Mouse (Mus musculus): ENCODE results near the gene 1700069L16Rik. TPM values are rescaled to one million over a fixed set of nuclear protein-coding genes. Genes with fewer than 3 reads are reported as not detected.

1700069L16Rik gene
- polyA plus RNA-seq, 1 experiment from 2014 or later, result not detected

- Histone ChIP-seq H3K27ac (ENCODE audit: low read depth, low read length) (no peak overlapping the region), H3K9me3 (ENCODE audit: control insufficient read depth, low read length) (no peaks in the 10 kb centered on the region), H3K36me3 (ENCODE audit: control insufficient read depth, insufficient read depth, low read length) (no peaks in the 10 kb centered on the region), H3K9ac (replicated peaks; ENCODE audit: low read depth, low read length) (no peak overlapping the region), H3K4me2 (ENCODE audit: low read depth, low read length) (no peak overlapping the region), H3K4me3 (ENCODE audit: low read depth, low read length) (no peak overlapping the region), H3K4me1 (ENCODE audit: control insufficient read depth, insufficient read depth, low read length) (no peaks in the 10 kb centered on the region), H3K27me3 (ENCODE audit: control insufficient read depth, insufficient read depth, low read length) (no peaks in the 10 kb centered on the region)
- no peak for ATAC-seq (ENCODE audit: low read depth)
- 83% methylated on average over 3 of the region's 3 CpGs for WGBS
Measured at GRCm38 (mm10) chr5:113682472-113682871, 42.1 kb downstream of the 1700069L16Rik start.

DNA sequence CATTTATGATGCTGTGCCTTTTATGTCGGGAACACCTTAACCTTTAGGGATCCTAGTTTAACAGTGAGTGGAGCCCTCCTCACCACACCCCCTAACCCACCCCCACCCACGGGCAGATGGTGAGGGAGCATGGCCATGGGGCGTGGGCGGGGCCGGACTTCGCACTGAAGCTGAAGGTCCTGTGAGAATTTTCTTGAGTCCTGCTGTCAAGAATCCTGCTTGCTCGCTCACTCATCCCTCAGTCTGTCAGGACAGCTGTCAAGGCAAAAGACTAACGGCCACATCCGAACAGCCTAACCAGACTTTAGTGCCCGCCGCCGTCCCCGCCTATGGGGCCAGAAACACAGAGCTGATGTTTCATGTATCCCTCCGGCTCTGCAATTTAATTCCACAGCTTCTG is 43.4 kb downstream of the 1700069L16Rik start:
- Histone ChIP-seq H3K4me1 (ENCODE audit: control insufficient read depth, insufficient read depth, low read length) (no peaks in the 10 kb centered on the region), H3K4me2 (ENCODE audit: low read depth, low read length) (no peak overlapping the region), H3K9ac (replicated peaks; ENCODE audit: low read depth, low read length) (no peak overlapping the region), H3K36me3 (ENCODE audit: control insufficient read depth, insufficient read depth, low read length) (no peaks in the 10 kb centered on the region), H3K4me3 (ENCODE audit: low read depth, low read length) (no peak overlapping the region), H3K27me3 (ENCODE audit: control insufficient read depth, insufficient read depth, low read length) (no peaks in the 10 kb centered on the region), H3K9me3 (ENCODE audit: control insufficient read depth, low read length) (no peaks in the 10 kb centered on the region), H3K27ac (ENCODE audit: low read depth, low read length) (no peak overlapping the region)
- WGBS, result 59% methylated on average over 14 of the region's 14 CpGs
- no peak for ATAC-seq (ENCODE audit: low read depth)

GRCm38 (mm10) chr5:113679509-113679908 is 45.1 kb downstream of the 1700069L16Rik start:
- no peak for ATAC-seq (ENCODE audit: low read depth)
- Histone ChIP-seq H3K9ac (replicated peaks; ENCODE audit: low read depth, low read length) (no peak overlapping the region), H3K4me1 (ENCODE audit: control insufficient read depth, insufficient read depth, low read length) (no peaks in the 10 kb centered on the region), H3K4me3 (ENCODE audit: low read depth, low read length) (no peak overlapping the region), H3K36me3 (ENCODE audit: control insufficient read depth, insufficient read depth, low read length) (no peaks in the 10 kb centered on the region), H3K27ac (ENCODE audit: low read depth, low read length) (no peak overlapping the region), H3K27me3 (ENCODE audit: control insufficient read depth, insufficient read depth, low read length) (no peaks in the 10 kb centered on the region), H3K9me3 (ENCODE audit: control insufficient read depth, low read length) (no peaks in the 10 kb centered on the region), H3K4me2 (ENCODE audit: low read depth, low read length) (no peak overlapping the region)
- 91% methylated on average over 4 of the region's 4 CpGs for WGBS

DNA sequence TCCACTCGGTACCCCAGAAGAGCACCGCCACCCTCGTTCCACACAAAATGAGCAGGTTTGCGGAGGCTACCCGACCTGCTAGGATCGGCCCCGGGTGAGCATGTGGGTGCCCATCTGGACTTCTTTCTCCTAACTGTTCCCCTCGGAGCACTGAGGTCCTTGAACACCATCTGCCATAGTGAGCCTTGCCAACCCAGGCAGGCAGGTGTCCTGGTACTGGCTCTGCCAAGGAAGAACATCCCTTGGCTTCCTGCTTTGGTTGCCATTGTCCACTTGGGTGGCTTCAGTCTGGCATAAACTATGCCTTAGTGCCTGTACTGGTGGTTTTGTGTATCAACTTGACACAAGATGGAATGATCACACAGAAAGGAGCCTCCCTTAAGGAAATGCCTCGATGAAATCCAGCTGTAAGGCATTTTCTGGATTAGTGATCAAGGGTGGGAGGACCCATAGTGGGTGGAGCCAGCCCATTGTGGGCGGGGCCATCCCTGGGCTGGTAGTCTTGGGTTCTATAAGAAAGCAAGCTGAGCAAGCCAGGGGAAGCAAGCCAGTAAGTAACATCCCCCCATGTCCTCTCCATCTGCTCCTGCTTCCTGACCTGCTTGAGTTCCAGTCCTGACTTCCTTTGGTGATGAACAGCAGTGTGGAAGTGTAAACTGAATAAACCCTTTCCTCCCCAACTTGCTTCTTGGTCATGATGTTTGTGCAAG is 45.7 kb downstream of the 1700069L16Rik start:
- ATAC-seq (ENCODE audit: low read depth), result no peak
- H3K9me3 ChIP-seq (ENCODE audit: control insufficient read depth, low read length), result no peaks in the 10 kb centered on the region

GRCm38 (mm10) chr5:113677541-113677940 is 47.0 kb downstream of the 1700069L16Rik start:
- Histone ChIP-seq H3K27ac (ENCODE audit: low read depth, low read length) (no peak overlapping the region), H3K4me3 (ENCODE audit: low read depth, low read length) (no peak overlapping the region), H3K9me3 (ENCODE audit: control insufficient read depth, low read length) (no peaks in the 10 kb centered on the region), H3K36me3 (ENCODE audit: control insufficient read depth, insufficient read depth, low read length) (no peaks in the 10 kb centered on the region), H3K4me2 (ENCODE audit: low read depth, low read length) (no peak overlapping the region), H3K4me1 (ENCODE audit: control insufficient read depth, insufficient read depth, low read length) (no peaks in the 10 kb centered on the region), H3K9ac (replicated peaks; ENCODE audit: low read depth, low read length) (no peak overlapping the region), H3K27me3 (ENCODE audit: control insufficient read depth, insufficient read depth, low read length) (no peaks in the 10 kb centered on the region)
- ATAC-seq (ENCODE audit: low read depth), result no peak
- 92% methylated on average over 5 of the region's 7 CpGs for WGBS

More for the DNA sequence above, 45.7 kb downstream of the 1700069L16Rik start:
- Histone ChIP-seq H3K27ac (ENCODE audit: low read depth, low read length) (no peak overlapping the region), H3K4me3 (ENCODE audit: low read depth, low read length) (no peak overlapping the region), H3K9ac (replicated peaks; ENCODE audit: low read depth, low read length) (no peak overlapping the region), H3K4me2 (ENCODE audit: low read depth, low read length) (no peak overlapping the region), H3K4me1 (ENCODE audit: control insufficient read depth, insufficient read depth, low read length) (no peaks in the 10 kb centered on the region), H3K36me3 (ENCODE audit: control insufficient read depth, insufficient read depth, low read length) (no peaks in the 10 kb centered on the region), H3K27me3 (ENCODE audit: control insufficient read depth, insufficient read depth, low read length) (no peaks in the 10 kb centered on the region)
- 59% methylated on average over 10 of the region's 10 CpGs for WGBS

DNA sequence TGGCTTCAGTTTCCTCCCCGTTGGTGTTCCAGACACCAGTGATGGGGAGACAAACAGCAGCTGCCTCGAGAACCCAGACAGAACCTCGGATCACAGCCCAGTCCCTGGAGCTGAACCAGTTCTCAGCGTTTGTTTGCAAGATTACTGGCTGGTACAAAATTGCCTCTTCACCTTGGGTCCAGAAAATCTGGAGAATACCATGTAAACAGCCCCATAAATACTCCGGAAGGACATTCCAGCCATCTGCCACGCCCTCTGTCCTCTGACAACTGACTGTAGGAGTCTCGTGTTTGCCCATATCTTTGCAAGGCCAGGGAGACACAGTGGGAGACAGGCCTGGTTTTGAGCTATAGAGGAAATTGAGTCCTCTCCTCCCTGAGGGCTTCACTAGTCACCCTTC is 49.7 kb downstream of the 1700069L16Rik start:
- no peak overlapping the region for H3K9ac ChIP-seq (replicated peaks; ENCODE audit: low read depth, low read length)
- WGBS, result 66% methylated on average over 7 of the region's 7 CpGs
- ATAC-seq (ENCODE audit: low read depth), result no peak
- H3K9me3 ChIP-seq (ENCODE audit: control insufficient read depth, low read length), result no peaks in the 10 kb centered on the region
- no peak overlapping the region for H3K27ac ChIP-seq (ENCODE audit: low read depth, low read length)
- H3K4me3 ChIP-seq (ENCODE audit: low read depth, low read length), result no peak overlapping the region
- no peaks in the 10 kb centered on the region for H3K27me3 ChIP-seq (ENCODE audit: control insufficient read depth, insufficient read depth, low read length)
- H3K4me2 ChIP-seq (ENCODE audit: low read depth, low read length), result no peak overlapping the region
- no peaks in the 10 kb centered on the region for H3K36me3 ChIP-seq (ENCODE audit: control insufficient read depth, insufficient read depth, low read length)
- H3K4me1 ChIP-seq (ENCODE audit: control insufficient read depth, insufficient read depth, low read length), result no peaks in the 10 kb centered on the region

DNA sequence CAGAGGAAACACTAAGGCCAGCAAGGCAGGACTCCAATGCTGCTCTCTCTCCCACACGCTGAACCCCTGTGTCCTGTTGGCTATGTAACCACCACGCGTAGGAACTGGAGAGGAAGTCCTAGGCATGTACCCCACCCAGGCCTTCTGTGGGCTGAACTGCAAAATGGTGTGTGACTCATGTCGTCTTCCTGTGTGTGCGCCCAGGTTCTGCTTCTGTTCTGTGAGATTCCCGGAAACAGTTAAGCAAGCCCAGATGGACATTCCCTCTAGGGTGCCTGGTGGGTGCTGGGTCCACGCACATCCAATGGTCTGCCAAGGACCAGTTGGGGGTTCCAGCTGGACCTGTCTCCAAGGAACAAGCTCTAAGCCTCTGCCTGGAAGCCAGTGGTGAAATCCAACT is 52.1 kb downstream of the 1700069L16Rik start:
- Histone ChIP-seq H3K36me3 (ENCODE audit: control insufficient read depth, insufficient read depth, low read length) (no peaks in the 10 kb centered on the region), H3K27me3 (ENCODE audit: control insufficient read depth, insufficient read depth, low read length) (no peaks in the 10 kb centered on the region), H3K4me2 (ENCODE audit: low read depth, low read length) (no peak overlapping the region), H3K4me1 (ENCODE audit: control insufficient read depth, insufficient read depth, low read length) (no peaks in the 10 kb centered on the region), H3K9me3 (ENCODE audit: control insufficient read depth, low read length) (no peaks in the 10 kb centered on the region), H3K9ac (replicated peaks; ENCODE audit: low read depth, low read length) (no peak overlapping the region), H3K27ac (ENCODE audit: low read depth, low read length) (no peak overlapping the region), H3K4me3 (ENCODE audit: low read depth, low read length) (no peak overlapping the region)
- 91% methylated on average over 7 of the region's 7 CpGs for WGBS
- no peak for ATAC-seq (ENCODE audit: low read depth)

DNA sequence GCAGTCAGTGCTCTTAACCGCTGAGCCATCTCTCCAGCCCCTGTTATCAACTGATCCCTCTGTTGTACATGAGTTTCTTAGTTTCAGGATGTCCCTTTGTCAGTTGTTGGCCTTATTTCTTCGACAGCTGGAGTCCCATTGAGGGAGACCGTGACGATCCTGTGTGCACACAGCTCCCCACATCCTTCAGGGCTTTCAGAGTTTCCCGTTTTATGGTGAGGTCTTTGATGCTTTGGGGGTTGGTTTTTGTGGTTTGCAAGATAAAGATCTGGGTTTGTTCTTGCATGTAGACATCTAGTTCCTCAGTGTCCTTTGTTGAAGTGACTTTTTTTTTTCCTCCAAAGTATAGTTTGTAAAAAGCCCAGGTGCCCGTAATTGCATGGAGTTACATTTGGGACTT is 54.0 kb downstream of the 1700069L16Rik start:
- Histone ChIP-seq H3K4me1 (ENCODE audit: control insufficient read depth, insufficient read depth, low read length) (no peaks in the 10 kb centered on the region), H3K9ac (replicated peaks; ENCODE audit: low read depth, low read length) (no peak overlapping the region), H3K4me2 (ENCODE audit: low read depth, low read length) (no peak overlapping the region), H3K9me3 (ENCODE audit: control insufficient read depth, low read length) (no peaks in the 10 kb centered on the region), H3K4me3 (ENCODE audit: low read depth, low read length) (no peak overlapping the region), H3K27me3 (ENCODE audit: control insufficient read depth, insufficient read depth, low read length) (no peaks in the 10 kb centered on the region), H3K27ac (ENCODE audit: low read depth, low read length) (no peak overlapping the region), H3K36me3 (ENCODE audit: control insufficient read depth, insufficient read depth, low read length) (no peaks in the 10 kb centered on the region)
- WGBS, result 77% methylated on average over 6 of the region's 6 CpGs
- ATAC-seq (ENCODE audit: low read depth), result no peak

- H3K4me2 ChIP-seq (ENCODE audit: low read depth, low read length), result no peak overlapping the region
- no peak for ATAC-seq (ENCODE audit: low read depth)
- no peaks in the 10 kb centered on the region for H3K4me1 ChIP-seq (ENCODE audit: control insufficient read depth, insufficient read depth, low read length)
- WGBS, result 67% methylated on average over 3 of the region's 3 CpGs
- H3K27ac ChIP-seq (ENCODE audit: low read depth, low read length), result no peak overlapping the region
- H3K27me3 ChIP-seq (ENCODE audit: control insufficient read depth, insufficient read depth, low read length), result no peaks in the 10 kb centered on the region
- no peak overlapping the region for H3K9ac ChIP-seq (replicated peaks; ENCODE audit: low read depth, low read length)
- no peaks in the 10 kb centered on the region for H3K36me3 ChIP-seq (ENCODE audit: control insufficient read depth, insufficient read depth, low read length)
- no peak overlapping the region for H3K4me3 ChIP-seq (ENCODE audit: low read depth, low read length)
- H3K9me3 ChIP-seq (ENCODE audit: control insufficient read depth, low read length), result no peaks in the 10 kb centered on the region
Measured at GRCm38 (mm10) chr5:113670110-113670509, 54.5 kb downstream of the 1700069L16Rik start.
